Mouse (Mus musculus) intestine, postnatal 0 days (tissue): ENCODE data around the gene Gm5127. TPM values are rescaled to one million over a fixed set of nuclear protein-coding genes. Genes with fewer than 3 reads are reported as not detected.

Source experiments
- ATAC-seq: fragments of 200-750 bp; cut with Nextera tagmentation; 2 replicates; pipeline ENCODE4 v1.8.0; 2017; ENCODE audit warnings: mild to moderate bottlenecking, moderate TSS enrichment, moderate library complexity
- H3K27ac ChIP-seq: fragments of 300-500 bp; sonication (generic); 2 replicates; pipeline ENCODE4 v1.5.1; 2014; ENCODE audit warnings: mild to moderate bottlenecking, low read depth, low read length, moderate library complexity
- H3K27me3 ChIP-seq: fragments of 300-500 bp; sonication (generic); replicated peaks from 2 replicates; pipeline ENCODE4 v1.6.1; 2014; ENCODE audit warnings: low read length, mixed read lengths; ENCODE audit not compliant: control insufficient read depth, insufficient read depth
- H3K36me3 ChIP-seq: fragments of 300-500 bp; sonication (generic); 2 replicates; pipeline ENCODE4 v1.6.1; 2014; ENCODE audit warnings: mild to moderate bottlenecking, moderate library complexity; ENCODE audit not compliant: control insufficient read depth, insufficient read depth
- H3K4me1 ChIP-seq: fragments of 300-500 bp; sonication (generic); replicated peaks from 2 replicates; pipeline ENCODE4 v1.6.1; 2014; ENCODE audit warnings: antibody characterized with exemption, low read length, mixed read lengths; ENCODE audit not compliant: control insufficient read depth, insufficient read depth
- H3K4me2 ChIP-seq: fragments of 300-500 bp; sonication (generic); replicated peaks from 2 replicates; pipeline ENCODE4 v1.6.1; 2014; ENCODE audit warnings: low read depth, mild to moderate bottlenecking, moderate library complexity
- H3K4me3 ChIP-seq: fragments of 300-500 bp; sonication (generic); 2 replicates; pipeline ENCODE4 v1.5.1; 2014; ENCODE audit warnings: low read depth, low read length
- H3K9ac ChIP-seq: fragments of 300-500 bp; sonication (generic); 2 replicates; pipeline ENCODE4 v1.6.1; 2014; ENCODE audit warnings: mild to moderate bottlenecking, low read depth, low read length
- H3K9me3 ChIP-seq: fragments of 300-500 bp; sonication (generic); 2 replicates; pipeline ENCODE4 v1.6.1; 2016; ENCODE audit warnings: mixed run types; ENCODE audit not compliant: control insufficient read depth
- CTCF ChIP-seq: sonication (generic); IDR thresholded peaks from 2 replicates; pipeline ENCODE4 v1.5.1; 2016; ENCODE audit warnings: low read depth, mild to moderate bottlenecking, control low read depth, antibody characterized with exemption, moderate library complexity
- whole genome bisulfite sequencing: fragments of 180-500 bp; shearing (Covaris S2); extraction: QIAGEN DNeasy Blood & Tissue Kit; methylation state at CpG from one replicate; pipeline ENCODE4 v1.1.7; 2014; 5-methylcytosine and 5-hydroxymethylcytosine counted together
- polyA plus RNA-seq: library from polyadenylated mRNA; unstranded; fragments of >200 nt; fragmentation: Nextera tagmentation; extraction: Ambion mirVana; gene quantifications from 2 replicates; pipeline ENCODE4 v1.2.1, GENCODE M21; 2015

Gm5127 gene
- polyA plus RNA-seq, 1 experiment from 2014 or later = 0.08 TPM

GRCm38 (mm10) chrX:106595904-106596303 is 12.9 kb downstream of the Gm5127 start:
- Histone ChIP-seq H3K36me3 (no peaks in the 10 kb centered on the region), H3K4me1 (no peaks in the 10 kb centered on the region), H3K27me3 (no peaks in the 10 kb centered on the region), H3K4me3 (no peak overlapping the region), H3K27ac (no peak overlapping the region), H3K4me2 (no peak overlapping the region), H3K9ac (no peak overlapping the region), H3K9me3 (no peaks in the 10 kb centered on the region)
- no peak for ATAC-seq
- 79% methylated on average over 1 of the region's 1 CpGs for WGBS
- no peak for TF ChIP-seq CTCF

- 0 out of 2 replicates have a peak, but pooled peaks have one; percentile 11 for TF ChIP-seq CTCF
- Histone ChIP-seq H3K36me3 (no peaks in the 10 kb centered on the region), H3K4me2 (peak overlapping the region; percentile 45), H3K9ac (no peak overlapping the region), H3K4me3 (peak overlapping the region; percentile 23), H3K27ac (no peak overlapping the region), H3K9me3 (no peaks in the 10 kb centered on the region), H3K27me3 (no peaks in the 10 kb centered on the region), H3K4me1 (no peaks in the 10 kb centered on the region)
- ATAC-seq = no peak
- 22% methylated on average over 9 of the region's 9 CpGs for WGBS
These were observed 19.7 kb downstream of the Gm5127 start for GRCm38 (mm10) chrX:106602574-106603258.

- Histone ChIP-seq H3K27me3 (no peaks in the 10 kb centered on the region), H3K9me3 (no peaks in the 10 kb centered on the region), H3K4me1 (no peaks in the 10 kb centered on the region), H3K4me2 (peak within 1 kb of the TSS; percentile 45), H3K9ac (no peak within 1 kb of the TSS), H3K4me3 (peak within 1 kb of the TSS; percentile 23), H3K27ac (no peak within 1 kb of the TSS), H3K36me3 (no peaks in the 10 kb centered on the region)
- TF ChIP-seq CTCF = no peak
- ATAC-seq = no peak
- WGBS = 22% methylated on average over 6 of the region's 6 CpGs
These were observed 20.4 kb downstream of the Gm5127 start, which contains the start of gene Cysltr1 for GRCm38 (mm10) chrX:106603386-106603785. Gene Cysltr1 (minus strand): TSS chrX:106603679.

- Histone ChIP-seq H3K36me3 (no peaks in the 10 kb centered on the region), H3K9ac (no peak overlapping the region), H3K9me3 (no peaks in the 10 kb centered on the region), H3K4me1 (no peaks in the 10 kb centered on the region), H3K4me3 (no peak overlapping the region), H3K4me2 (no peak overlapping the region), H3K27me3 (no peaks in the 10 kb centered on the region), H3K27ac (no peak overlapping the region)
- TF ChIP-seq CTCF = no peak
- ATAC-seq = no peak
- 71% methylated on average over 1 of the region's 1 CpGs for WGBS
These were observed 39.5 kb downstream of the Gm5127 start for GRCm38 (mm10) chrX:106622512-106622911.

GRCm38 (mm10) chrX:106623667-106624066 is 40.7 kb downstream of the Gm5127 start:
- H3K4me1 ChIP-seq = no peaks in the 10 kb centered on the region
- H3K9me3 ChIP-seq = no peaks in the 10 kb centered on the region
- H3K27ac ChIP-seq = no peak overlapping the region
- no peak overlapping the region for H3K4me2 ChIP-seq
- no peak overlapping the region for H3K4me3 ChIP-seq
- ATAC-seq = no peak
- no peaks in the 10 kb centered on the region for H3K27me3 ChIP-seq
- 59% methylated on average over 3 of the region's 3 CpGs for WGBS
- no peaks in the 10 kb centered on the region for H3K36me3 ChIP-seq
- no peak overlapping the region for H3K9ac ChIP-seq
- no peak for TF ChIP-seq CTCF

GRCm38 (mm10) chrX:106628514-106628913 is 45.5 kb downstream of the Gm5127 start:
- Histone ChIP-seq H3K9ac (no peak overlapping the region), H3K9me3 (no peaks in the 10 kb centered on the region), H3K4me2 (no peak overlapping the region), H3K4me1 (no peaks in the 10 kb centered on the region), H3K27me3 (no peaks in the 10 kb centered on the region), H3K27ac (no peak overlapping the region), H3K4me3 (no peak overlapping the region), H3K36me3 (no peaks in the 10 kb centered on the region)
- no peak for TF ChIP-seq CTCF
- no peak for ATAC-seq
- 67% methylated on average over 1 of the region's 1 CpGs for WGBS

- H3K27me3 ChIP-seq = no peaks in the 10 kb centered on the region
- no peaks in the 10 kb centered on the region for H3K36me3 ChIP-seq
- H3K9me3 ChIP-seq = no peaks in the 10 kb centered on the region
- H3K9ac ChIP-seq = no peak overlapping the region
- H3K4me2 ChIP-seq = no peak overlapping the region
- no peak overlapping the region for H3K27ac ChIP-seq
- no peak for ATAC-seq
- no peak for TF ChIP-seq CTCF
- no peak overlapping the region for H3K4me3 ChIP-seq
- H3K4me1 ChIP-seq = no peaks in the 10 kb centered on the region
These were observed 50.6 kb downstream of the Gm5127 start for GRCm38 (mm10) chrX:106633543-106633942.
